Mouse (Mus musculus) intestine, embryonic 14.5 days (tissue): ENCODE results near the gene Crip2. TPM values are rescaled to one million over a fixed set of nuclear protein-coding genes. Genes with fewer than 3 reads are reported as not detected.

Experiments
- ATAC-seq: fragments of 200-750 bp; cut with Nextera tagmentation; replicated peaks from 2 replicates; pipeline ENCODE4 v1.8.0; 2017; ENCODE audit warnings: low read depth, moderate number of reproducible peaks, moderate TSS enrichment, moderate library complexity; ENCODE audit not compliant: low FRiP score, low TSS enrichment
- DNase-seq: peaks from one replicate; pipeline ENCODE4 v3.0.0-alpha.2; 2018; ENCODE audit warnings: low spot score
- H3K27ac ChIP-seq: fragments of 300-500 bp; sonication (generic); 2 replicates; pipeline ENCODE4 v1.5.1; 2014; ENCODE audit warnings: low read depth, mild to moderate bottlenecking, control low read depth
- H3K27me3 ChIP-seq: fragments of 300-500 bp; sonication (generic); replicated peaks from 2 replicates; pipeline ENCODE4 v1.6.1; 2014; ENCODE audit warnings: low read length, control low read depth; ENCODE audit not compliant: control insufficient read depth, insufficient read depth
- H3K36me3 ChIP-seq: fragments of 300-500 bp; sonication (generic); 2 replicates; pipeline ENCODE4 v1.6.1; 2014; ENCODE audit warnings: low read length, control low read depth; ENCODE audit not compliant: control insufficient read depth, insufficient read depth
- H3K4me1 ChIP-seq: fragments of 300-500 bp; sonication (generic); replicated peaks from 2 replicates; pipeline ENCODE4 v1.6.1; 2014; ENCODE audit warnings: low read length, control low read depth, mixed read lengths; ENCODE audit not compliant: control insufficient read depth, insufficient read depth
- H3K4me2 ChIP-seq: fragments of 300-500 bp; sonication (generic); 2 replicates; pipeline ENCODE4 v1.6.1; 2014; ENCODE audit warnings: low read length
- H3K4me3 ChIP-seq: fragments of 300-500 bp; sonication (generic); 2 replicates; pipeline ENCODE4 v1.5.1; 2014; ENCODE audit warnings: low read depth, low read length, control low read depth, mixed read lengths
- H3K9ac ChIP-seq: fragments of 300-500 bp; sonication (generic); 2 replicates; pipeline ENCODE4 v1.6.1; 2014; ENCODE audit warnings: mild to moderate bottlenecking, low read length
- H3K9me3 ChIP-seq: fragments of 300-500 bp; sonication (generic); 2 replicates; pipeline ENCODE4 v1.6.1; 2016; ENCODE audit warnings: low read length, control low read depth; ENCODE audit not compliant: control insufficient read depth
- WGBS: fragments of 180-500 bp; shearing (Covaris S2); extraction: QIAGEN DNeasy Blood & Tissue Kit; methylation state at CpG from one replicate; pipeline ENCODE4 v1.1.7; 2014; 5-methylcytosine and 5-hydroxymethylcytosine counted together
- polyA plus RNA-seq: library from polyadenylated mRNA; unstranded; fragments of >200 nt; fragmentation: Nextera tagmentation; extraction: Ambion mirVana; gene quantifications from 2 replicates; pipeline ENCODE4 v1.2.1, GENCODE M21; 2014

Crip2 gene
- 124 and 129 TPM in 2 replicates for polyA plus RNA-seq

GRCm38 (mm10) chr12:113139908-113140615 is at the start of gene Crip2:
TSS of gene Crip2 (plus strand) at chr12:113140236.
- Histone ChIP-seq H3K36me3 (peaks cover 35% of the 10 kb centered on the region), H3K4me1 (peaks cover 26% of the 10 kb centered on the region), H3K27ac (peak within 1 kb of the TSS; percentile 57; the same call in 1 of the 2 replicates), H3K27me3 (peaks cover 14% of the 10 kb centered on the region), H3K4me3 (peak within 1 kb of the TSS; percentile 48), H3K9me3 (no peaks in the 10 kb centered on the region), H3K4me2 (peak within 1 kb of the TSS; percentile 50), H3K9ac (peak within 1 kb of the TSS; percentile 38)
- WGBS, result under 1% methylated on average over 56 of the region's 68 CpGs
- DNase-seq, result peak; percentile 92
- peak; percentile 87 for ATAC-seq

- Histone ChIP-seq H3K27ac (no peak overlapping the region), H3K9ac (no peak overlapping the region; the same call in 1 of the 2 replicates), H3K27me3 (no peaks in the 10 kb centered on the region), H3K4me1 (peaks cover 26% of the 10 kb centered on the region), H3K4me3 (no peak overlapping the region), H3K9me3 (no peaks in the 10 kb centered on the region), H3K4me2 (peak overlapping the region; percentile 84), H3K36me3 (no peaks in the 10 kb centered on the region)
- no peak for DNase-seq
- no peak for ATAC-seq
- 84% methylated on average over 5 of the region's 5 CpGs for WGBS
These were observed 43.0 kb upstream of the Crip2 start for GRCm38 (mm10) chr12:113097040-113097439.

- peak within 1 kb of the TSS; percentile 98 for H3K9ac ChIP-seq
- no peaks in the 10 kb centered on the region for H3K36me3 ChIP-seq
These were observed 42.2 kb upstream of the Crip2 start, which contains the start of gene Mta1 for GRCm38 (mm10) chr12:113097749-113098281. TSS of gene Mta1 (plus strand) at chr12:113098278.

GRCm38 (mm10) chr12:113098530-113099151 is 41.4 kb upstream of the Crip2 start:
- ATAC-seq (0 out of 2 replicates have a peak, but pooled peaks have one; percentile 3), DNase-seq (peak; percentile 68)
- H3K4me1 ChIP-seq, result peaks cover 26% of the 10 kb centered on the region
- H3K9ac ChIP-seq, result peak overlapping the region; percentile 98
- 2% methylated on average over 52 of the region's 60 CpGs for WGBS
- peak overlapping the region; percentile 76 for H3K4me2 ChIP-seq
- H3K27me3 ChIP-seq, result no peaks in the 10 kb centered on the region
- H3K36me3 ChIP-seq, result no peaks in the 10 kb centered on the region
- peak overlapping the region; percentile 94 for H3K4me3 ChIP-seq
- H3K27ac ChIP-seq, result peak overlapping the region; percentile 79
- no peaks in the 10 kb centered on the region for H3K9me3 ChIP-seq

More at GRCm38 (mm10) chr12:113097749-113098281, 42.2 kb upstream of the Crip2 start, which contains the start of gene Mta1:
- peak; percentile 75 for DNase-seq
- H3K9me3 ChIP-seq, result no peaks in the 10 kb centered on the region
- H3K4me2 ChIP-seq, result peak within 1 kb of the TSS; percentile 84
- peak; percentile 76 for ATAC-seq
- H3K27me3 ChIP-seq, result no peaks in the 10 kb centered on the region
- peak within 1 kb of the TSS; percentile 79 for H3K27ac ChIP-seq
- H3K4me1 ChIP-seq, result peaks cover 26% of the 10 kb centered on the region
- H3K4me3 ChIP-seq, result peak within 1 kb of the TSS; percentile 94
- 2% methylated on average over 18 of the region's 53 CpGs for WGBS

GRCm38 (mm10) chr12:113099470-113100237 is 40.4 kb upstream of the Crip2 start:
- ATAC-seq (no peak), DNase-seq (no peak)
- no peak overlapping the region for H3K27ac ChIP-seq
- no peaks in the 10 kb centered on the region for H3K9me3 ChIP-seq
- peaks cover 26% of the 10 kb centered on the region for H3K4me1 ChIP-seq
- H3K27me3 ChIP-seq, result no peaks in the 10 kb centered on the region
- H3K4me2 ChIP-seq, result peak overlapping the region; percentile 76
- peak overlapping the region; percentile 94 for H3K4me3 ChIP-seq
- H3K36me3 ChIP-seq, result no peaks in the 10 kb centered on the region
- peak overlapping the region; percentile 98 for H3K9ac ChIP-seq
- 17% methylated on average over 6 of the region's 6 CpGs for WGBS

- Histone ChIP-seq H3K9me3 (no peaks in the 10 kb centered on the region), H3K4me2 (no peak overlapping the region), H3K27ac (no peak overlapping the region), H3K4me3 (no peak overlapping the region), H3K4me1 (peaks cover 26% of the 10 kb centered on the region), H3K9ac (no peak overlapping the region), H3K36me3 (no peaks in the 10 kb centered on the region), H3K27me3 (no peaks in the 10 kb centered on the region)
- no peak for DNase-seq
- WGBS, result 83% methylated on average over 5 of the region's 5 CpGs
- no peak for ATAC-seq
These were observed 39.5 kb upstream of the Crip2 start for GRCm38 (mm10) chr12:113100448-113101076.

GRCm38 (mm10) chr12:113101251-113101960 is 38.6 kb upstream of the Crip2 start:
- Histone ChIP-seq H3K36me3 (no peaks in the 10 kb centered on the region), H3K4me2 (no peak overlapping the region), H3K4me3 (no peak overlapping the region), H3K9me3 (no peaks in the 10 kb centered on the region), H3K27me3 (no peaks in the 10 kb centered on the region), H3K9ac (no peak overlapping the region), H3K27ac (no peak overlapping the region), H3K4me1 (peaks cover 26% of the 10 kb centered on the region)
- DNase-seq, result no peak
- 77% methylated on average over 9 of the region's 9 CpGs for WGBS
- ATAC-seq, result no peak
